Mouse (Mus musculus) gonadal fat pad, adult 2 months (tissue): ENCODE results near the gene Slc9a9. TPM values are rescaled to one million over a fixed set of nuclear protein-coding genes. Genes with fewer than 3 reads are reported as not detected.
"Not testable (repeated sequence)": the region's sequence is repeated elsewhere in the genome, so short reads cannot be mapped to it uniquely, and the experiment has no call there.

Source experiments
- DNase-seq: peaks from one replicate; pipeline ENCODE4 v3.0.0-alpha.2; 2012; ENCODE audit warnings: low read depth
- polyA plus RNA-seq: library from polyadenylated mRNA; depleted of rRNA; stranded (reverse); fragments of >200 nt; gene quantifications from 2 replicates; pipeline ENCODE4 v1.2.3, GENCODE M21; 2012; rRNA removed

Gene Slc9a9
- polyA plus RNA-seq: 3.9 and 4.0 TPM in 2 replicates

DNA sequence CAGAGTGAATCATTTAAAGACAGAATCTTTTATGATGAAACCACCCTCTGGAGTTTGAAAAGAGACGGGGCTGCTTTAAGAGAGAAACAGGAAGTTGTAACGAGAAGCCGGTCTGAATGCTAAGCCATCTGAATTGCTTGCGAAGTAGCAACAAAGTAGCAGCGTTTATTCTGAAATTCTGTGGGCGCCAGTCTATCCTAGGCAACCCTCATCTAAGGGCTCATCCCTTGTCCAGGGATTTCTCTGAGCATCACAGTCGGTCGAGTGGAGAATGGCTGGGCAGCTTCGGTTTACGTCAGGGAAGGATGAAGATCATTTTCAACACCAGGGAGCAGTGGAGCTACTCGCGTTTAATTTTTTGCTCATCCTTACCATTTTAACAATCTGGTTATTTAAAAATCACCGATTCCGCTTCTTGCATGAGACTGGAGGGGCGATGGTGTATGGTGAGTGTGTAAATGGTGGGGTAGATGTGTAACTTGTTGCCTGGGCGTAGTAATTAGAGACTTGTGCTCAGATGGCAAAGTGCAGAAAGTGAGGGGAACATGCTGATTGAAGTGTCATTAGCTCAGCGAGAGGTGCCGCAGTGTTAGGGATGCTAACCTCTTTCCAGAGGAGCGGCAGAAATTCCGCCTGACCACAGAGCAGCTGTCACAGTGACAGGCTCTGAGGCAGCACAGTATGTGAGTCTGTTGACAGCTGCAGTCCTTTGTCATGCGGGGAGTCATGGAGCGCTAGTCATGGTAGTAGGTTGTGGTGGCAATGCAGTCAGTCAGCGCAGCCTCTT lies at the start of gene Slc9a9:
Gene Slc9a9 (plus strand): TSS at position 119 of the 787 bp plus-strand sequence.
- no peak for DNase-seq

DNA sequence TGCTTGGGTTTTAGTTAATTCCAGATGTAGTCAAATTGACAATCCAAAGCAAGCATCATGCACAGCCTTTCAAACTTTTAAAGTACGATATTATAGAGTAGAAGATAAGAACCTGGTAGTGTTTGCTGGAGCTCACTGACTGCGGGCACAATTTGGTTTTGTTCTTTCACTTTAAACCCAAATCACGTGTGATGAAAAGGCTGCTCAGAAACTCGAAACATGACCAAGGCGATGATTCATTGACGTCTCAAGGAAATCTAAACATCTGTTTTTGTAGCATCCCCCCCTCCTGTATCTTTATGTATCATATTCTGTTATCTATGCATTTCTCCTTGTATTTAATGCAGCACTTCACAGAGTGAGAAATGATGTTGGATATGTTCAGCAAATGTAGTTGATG lies 49.4 kb upstream of the Slc9a9 start:
- no peak for DNase-seq

DNA sequence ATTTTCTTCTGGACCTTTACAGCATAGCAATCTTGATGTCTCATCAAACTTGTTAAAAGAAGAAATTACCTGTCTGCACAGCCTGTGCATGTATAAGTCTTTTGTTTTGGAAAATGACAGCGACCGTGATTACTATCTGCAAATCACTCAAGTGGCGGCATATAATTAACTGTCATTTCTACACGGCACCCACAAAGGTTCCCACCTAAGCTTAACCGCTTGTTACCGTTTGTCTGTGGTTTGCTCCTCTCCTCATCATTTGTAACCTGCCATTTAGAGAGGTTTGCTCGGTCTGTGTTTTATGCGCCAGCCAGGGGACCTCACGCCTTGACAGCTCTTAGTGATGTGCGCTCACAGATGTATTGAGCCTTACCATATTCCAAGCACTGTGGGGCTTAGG lies 48.9 kb upstream of the Slc9a9 start:
- no peak for DNase-seq

DNA sequence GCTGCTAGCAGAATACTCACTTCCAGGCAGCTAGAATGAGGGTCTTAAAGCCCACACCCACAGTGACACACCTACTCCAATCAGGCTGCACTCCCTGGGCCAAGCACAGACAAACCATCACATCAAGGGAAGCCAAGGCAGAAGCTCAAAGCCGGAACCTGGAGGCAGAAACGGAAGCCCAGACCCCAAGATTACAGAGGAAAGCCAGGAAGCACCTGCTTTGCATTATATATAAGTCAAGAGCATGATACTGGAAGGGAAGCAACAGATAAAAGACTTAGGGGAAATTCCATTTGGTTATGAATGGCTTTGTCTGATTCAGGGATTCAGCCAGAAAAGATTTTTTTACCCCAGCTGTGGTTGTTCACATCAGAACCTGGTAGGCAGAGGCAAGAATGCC lies 47.8 kb upstream of the Slc9a9 start:
- DNase-seq: no peak

DNA sequence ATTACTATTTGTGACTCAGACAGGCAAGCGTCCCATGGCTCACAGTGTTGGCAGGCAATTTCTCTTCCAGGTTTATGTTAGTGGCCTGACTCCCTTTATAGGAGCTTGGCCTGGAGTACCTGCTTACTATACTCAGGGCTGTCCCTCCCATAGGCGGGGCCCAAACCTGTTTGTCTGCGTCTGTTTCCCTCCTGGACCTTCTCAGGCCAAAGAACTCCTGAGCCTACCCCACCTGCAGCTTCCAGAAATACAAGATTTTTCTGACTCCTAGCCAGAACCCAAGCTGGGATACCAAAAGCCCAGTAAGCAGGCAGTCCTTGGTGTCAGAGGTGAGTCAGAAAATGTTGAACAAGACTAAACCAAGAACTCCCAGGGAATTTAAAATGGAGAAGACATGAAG lies 43.0 kb upstream of the Slc9a9 start:
- no peak for DNase-seq

DNA sequence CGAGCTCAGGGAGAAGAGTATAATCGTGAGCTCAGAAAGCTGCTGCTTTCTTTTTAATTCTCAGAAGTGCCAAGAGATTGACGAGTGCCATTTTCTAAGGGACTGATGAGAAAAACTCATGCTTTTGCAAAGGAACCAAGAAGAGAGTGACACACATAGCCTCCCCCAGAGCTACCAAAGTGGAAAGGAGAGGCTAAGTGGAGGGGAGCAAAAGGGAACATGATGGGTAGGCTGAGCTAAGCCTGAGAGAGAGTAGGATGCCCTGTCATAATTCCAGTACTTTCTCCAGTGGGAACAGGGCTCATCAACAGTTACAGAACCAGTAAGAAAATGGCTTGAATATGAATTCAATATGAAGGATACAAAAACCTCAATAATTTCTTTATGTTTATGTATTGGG lies 40.8 kb upstream of the Slc9a9 start:
- no peak for DNase-seq

DNA sequence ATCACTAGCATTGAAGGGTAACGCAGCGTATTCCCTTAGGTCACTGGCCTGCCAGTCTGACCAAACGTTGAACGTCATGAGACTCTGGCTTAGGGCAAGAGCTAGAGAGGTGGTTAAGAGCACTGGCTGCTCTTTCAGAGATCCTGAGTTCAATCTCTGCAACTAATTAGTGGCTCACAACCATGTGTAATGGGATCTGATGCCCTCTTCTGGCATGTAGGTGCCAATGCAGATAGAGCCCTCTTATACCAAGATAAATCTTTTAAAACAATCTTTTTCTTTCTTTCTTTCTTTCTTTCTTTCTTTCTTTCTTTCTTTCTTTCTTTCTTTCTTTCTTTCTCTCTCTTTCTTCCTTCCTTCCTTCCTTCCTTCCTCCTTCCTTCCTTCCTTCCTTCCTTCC lies 35.4 kb upstream of the Slc9a9 start:
- DNase-seq: not testable (repeated sequence)

DNA sequence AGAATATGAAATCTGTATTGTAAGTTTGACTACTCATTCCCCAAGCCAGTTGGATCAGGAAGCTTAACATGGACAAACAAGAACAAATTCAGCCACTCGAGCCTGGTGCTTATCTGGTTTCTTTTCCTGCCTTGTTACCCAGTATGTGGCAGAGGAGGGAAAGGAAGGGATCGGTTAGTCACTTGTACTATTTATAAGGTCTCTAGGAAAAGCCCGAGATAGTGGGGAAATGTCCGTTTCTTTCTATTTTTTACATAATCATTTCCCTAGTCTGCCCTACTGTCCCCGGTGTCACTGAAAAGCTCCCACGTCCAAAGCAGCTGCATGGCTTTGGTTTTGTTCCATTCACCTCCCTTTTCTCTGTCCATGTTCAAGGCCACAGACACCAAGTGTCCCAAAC lies 24.1 kb upstream of the Slc9a9 start:
- no peak for DNase-seq

DNA sequence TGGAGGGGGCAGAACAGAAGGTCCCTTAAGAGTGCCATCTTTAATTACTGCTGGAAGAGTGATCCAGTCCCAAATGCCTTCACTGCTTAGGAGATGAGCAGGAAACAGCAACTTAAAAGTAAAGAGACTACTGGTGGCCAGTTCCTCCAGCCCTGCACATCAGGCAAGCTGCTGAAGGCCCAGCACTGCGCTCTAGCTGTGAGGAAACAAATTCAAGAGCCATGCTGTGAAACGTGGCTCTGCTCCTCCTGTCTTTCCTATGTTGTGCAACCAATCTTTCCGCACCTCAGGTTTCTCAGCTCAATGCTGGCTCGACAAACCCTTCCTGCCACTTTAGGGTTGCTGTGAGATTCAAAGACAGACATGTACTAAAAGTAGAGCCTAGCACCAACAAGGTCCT lies 22.3 kb upstream of the Slc9a9 start:
- no peak for DNase-seq

DNA sequence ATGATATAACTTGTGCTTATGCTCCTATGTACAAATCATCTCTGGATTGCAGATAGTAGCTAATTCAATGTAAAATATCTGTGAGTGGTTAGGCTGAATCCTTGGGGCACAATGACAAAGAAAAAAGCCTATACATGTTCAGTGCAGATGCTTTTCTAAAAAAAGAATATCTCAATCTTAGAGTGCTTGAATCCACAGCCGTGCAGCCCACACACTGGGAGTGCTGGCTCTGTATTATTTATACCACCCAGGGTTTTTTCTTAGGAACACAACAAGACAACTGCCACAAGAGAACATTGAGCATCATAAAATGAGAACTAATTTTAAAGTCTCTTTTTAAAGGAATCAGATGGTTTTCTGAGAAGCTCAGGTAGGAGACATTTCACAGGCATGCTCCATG lies 19.7 kb upstream of the Slc9a9 start:
- no peak for DNase-seq

DNA sequence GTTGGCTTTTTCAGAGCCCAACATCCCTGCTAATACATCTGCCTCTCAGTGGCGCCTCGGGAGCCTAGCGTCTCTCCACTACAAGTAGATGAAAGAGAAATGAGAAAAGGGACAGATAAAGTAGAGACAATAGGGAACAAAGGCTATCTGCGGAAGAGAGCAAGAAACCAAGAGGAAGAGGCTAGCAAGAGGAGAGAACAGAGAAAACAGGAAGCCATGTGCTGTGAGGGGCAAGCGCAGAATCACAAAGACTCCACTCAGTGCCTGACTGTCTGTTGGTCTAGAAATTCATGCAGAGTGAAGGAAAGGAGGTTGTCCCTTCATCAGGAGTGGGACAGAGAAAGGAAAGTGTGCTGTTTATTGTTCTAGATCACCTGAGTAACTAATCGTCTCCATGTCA lies 16.5 kb upstream of the Slc9a9 start:
- no peak for DNase-seq

DNA sequence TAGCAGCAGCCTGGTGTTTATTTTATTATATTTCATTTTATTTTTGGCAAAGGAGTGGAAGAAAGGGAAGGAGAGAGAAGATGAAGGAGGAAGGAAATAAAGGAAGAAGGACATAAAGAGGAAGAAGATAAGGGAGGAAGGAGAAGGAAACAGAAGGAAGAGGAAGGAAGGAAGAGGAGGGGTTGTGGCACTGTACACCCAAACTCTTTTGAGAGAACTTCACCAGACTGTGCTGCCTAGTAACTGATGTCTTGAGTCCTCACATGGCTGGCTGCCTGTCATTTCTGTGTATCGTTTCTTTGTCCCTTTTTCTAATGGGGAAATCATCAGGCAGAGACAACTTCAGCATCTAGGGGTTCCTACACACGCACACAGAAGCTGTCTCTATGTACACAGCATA lies 15.9 kb upstream of the Slc9a9 start:
- no peak for DNase-seq

DNA sequence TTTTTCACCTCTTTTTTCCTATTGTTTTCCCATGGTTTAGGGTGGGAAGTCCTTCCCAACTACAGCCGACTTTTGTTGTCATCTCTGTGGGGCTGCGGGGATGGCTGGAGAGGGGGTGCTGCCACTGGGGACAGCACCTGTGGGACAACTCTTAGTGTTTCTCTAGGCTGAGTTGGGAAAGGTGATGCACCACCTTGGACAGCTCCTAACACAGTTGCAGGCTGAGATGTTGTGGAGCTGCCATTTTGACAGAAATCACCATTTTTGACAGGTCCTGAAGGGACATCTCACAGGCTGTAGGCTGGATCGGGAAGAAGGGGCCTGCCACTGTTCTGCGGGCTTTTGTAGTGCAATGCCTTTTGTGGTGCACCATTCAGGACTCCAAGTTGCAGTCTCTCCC lies 13.4 kb upstream of the Slc9a9 start:
- no peak for DNase-seq

DNA sequence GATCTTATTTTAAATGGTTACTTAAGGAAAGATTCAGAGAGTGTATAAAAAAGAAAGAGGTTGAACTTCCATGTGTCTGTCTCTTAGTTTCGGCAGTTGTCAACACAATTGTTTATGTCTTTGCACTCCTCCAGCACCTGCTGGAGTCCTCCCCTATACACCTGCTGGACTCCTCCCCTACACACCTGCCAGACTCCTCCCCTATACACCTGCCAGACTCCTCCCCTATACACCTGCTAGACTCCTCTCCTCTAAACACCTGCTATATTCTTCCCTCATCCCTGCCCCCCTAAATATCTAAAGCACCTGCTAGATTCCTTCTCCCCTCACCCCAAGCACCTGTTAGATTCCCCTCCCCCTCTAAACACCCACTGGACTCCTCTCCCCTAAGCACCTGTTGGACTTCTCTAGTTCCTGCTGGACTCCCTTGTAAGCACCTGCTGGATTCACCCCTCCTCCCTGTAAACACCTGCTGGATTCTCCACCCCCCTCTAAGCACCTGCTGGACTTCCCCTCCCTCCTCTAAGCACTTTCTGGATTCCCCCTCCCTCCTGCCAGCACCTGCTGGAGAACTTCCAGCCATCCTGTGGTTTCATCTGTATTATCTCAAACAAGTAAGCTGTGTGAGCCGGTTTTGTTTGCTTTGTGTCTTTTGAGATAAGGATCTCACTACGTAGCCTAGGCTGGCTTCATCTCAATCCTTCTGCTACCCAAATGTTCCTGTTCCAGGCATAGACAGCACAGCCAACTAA lies 10.1 kb upstream of the Slc9a9 start:
- no peak for DNase-seq

DNA sequence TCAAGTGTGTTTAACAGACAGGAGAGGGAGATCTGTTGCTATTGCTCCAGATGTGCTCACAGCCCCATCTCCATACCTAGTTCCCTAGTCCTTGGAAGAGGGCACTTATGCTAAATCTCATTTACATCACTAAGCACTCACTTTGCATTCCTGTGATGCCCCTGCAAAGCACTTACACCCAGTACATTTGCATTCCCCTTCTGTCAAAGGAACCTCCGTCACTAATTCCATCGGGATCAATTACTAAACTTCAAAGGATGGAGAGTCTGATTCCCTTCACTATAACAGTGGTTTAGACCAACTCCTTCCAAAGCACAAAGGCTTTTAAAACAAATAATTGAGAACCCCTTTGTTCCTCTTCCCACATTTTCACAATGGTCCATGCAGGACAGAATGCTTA lies 7.9 kb upstream of the Slc9a9 start:
- DNase-seq: no peak

DNA sequence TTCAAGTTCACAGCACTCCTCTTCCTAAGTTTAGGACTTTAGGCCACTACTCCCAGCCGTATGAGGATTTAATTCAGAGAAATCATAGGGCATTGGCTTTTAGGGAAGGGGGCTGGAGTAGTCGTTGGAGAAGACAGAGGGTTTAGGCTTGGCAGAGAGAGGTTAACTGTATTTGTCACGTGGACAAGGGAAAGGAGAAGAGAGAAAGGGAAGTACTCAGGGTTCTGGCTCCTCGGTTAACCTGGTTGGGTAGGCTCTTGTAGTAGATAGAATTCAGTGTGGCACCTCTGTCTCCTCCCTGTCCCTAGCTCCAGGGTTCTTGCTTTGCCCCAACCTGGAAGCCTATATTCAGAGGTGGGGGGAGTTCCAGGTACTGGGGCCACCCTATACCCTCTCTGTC lies 4.5 kb upstream of the Slc9a9 start:
- no peak for DNase-seq

DNA sequence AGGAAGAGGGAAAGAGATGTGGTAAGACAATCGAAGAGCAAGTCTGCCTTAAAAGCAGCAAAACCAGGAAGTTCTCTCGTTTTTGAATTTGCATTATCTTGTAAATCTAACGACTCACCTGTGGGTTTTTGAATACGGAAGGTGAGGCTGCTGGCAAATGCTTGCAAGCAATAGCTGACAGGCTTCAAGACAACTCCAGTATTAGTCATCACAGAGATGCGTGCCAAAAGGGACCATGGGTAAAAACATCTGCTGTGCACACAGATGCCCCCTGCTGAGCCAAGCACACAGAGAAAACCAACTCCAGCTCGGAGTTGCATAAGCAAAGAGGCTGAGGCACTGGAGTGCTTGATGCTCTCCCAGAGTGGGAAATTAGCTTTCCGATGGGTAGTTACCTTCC lies 1.1 kb upstream of the Slc9a9 start:
- no peak for DNase-seq

DNA sequence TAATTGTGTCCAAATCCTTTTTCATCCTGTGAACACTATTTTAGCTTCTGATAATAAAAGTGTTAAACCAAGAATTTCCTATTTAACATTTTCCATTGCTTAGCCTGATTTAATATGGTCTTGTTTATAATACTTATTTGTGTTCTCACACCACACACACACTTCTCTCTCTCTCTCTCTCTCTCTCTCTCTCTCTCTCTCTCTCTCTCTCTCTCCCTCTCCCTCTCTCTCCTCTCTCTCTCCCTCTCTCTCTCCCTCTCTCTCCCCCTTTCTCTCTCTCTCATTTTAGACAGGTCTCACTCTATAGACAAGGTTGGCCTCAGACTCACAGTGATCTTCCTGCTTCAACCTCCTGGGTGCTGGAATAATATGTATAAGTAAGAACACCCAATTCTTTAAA lies 995 bp downstream of the Slc9a9 start:
- DNase-seq: no peak

DNA sequence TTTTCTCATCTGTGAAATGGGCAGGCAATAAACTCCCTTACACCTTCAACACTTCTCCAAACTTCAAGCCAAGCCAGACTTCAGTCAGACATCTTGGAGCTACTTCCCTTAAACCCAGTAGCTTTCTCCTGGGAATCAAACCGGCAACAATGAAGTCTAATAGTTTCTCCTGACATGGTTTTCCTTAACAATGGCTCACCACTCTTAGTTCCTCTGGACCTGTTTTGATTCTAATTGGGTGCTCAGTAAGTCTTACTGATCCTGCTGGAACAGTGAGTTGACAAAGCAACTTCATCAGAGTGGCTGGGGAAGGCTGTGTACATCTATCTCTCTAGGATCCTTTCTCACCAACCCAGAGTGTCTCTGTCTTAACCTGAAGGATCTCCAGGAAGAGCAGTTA lies 5.0 kb downstream of the Slc9a9 start:
- no peak for DNase-seq

DNA sequence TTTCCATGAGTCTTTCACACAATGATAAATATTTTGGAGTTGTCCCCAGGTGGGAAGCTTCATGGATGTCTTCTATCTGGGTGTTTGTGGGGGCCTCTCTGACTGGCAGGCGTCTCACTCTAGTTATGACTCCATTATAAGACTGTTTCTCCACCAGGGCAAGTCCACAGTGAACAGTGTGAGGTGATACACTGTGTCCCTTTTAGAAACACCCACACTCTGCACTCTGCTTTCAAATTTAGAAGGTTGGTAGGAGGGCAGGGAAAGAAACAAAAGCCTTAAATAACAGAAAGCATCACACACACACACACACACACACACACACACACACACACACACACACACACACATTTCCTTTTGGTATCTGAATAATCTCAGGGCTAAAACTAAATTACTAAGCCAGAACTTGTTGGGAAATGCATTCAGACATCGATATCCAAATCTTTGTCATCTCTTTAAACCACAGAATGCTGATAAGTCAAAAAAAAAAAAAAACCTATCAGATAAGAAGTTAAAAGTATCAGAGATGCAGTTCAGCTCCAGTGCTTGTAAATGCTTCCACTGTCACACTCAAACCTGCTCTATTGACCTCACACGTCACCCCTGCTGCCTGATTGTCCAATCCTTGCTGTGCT lies 8.4 kb downstream of the Slc9a9 start:
- DNase-seq: no peak

DNA sequence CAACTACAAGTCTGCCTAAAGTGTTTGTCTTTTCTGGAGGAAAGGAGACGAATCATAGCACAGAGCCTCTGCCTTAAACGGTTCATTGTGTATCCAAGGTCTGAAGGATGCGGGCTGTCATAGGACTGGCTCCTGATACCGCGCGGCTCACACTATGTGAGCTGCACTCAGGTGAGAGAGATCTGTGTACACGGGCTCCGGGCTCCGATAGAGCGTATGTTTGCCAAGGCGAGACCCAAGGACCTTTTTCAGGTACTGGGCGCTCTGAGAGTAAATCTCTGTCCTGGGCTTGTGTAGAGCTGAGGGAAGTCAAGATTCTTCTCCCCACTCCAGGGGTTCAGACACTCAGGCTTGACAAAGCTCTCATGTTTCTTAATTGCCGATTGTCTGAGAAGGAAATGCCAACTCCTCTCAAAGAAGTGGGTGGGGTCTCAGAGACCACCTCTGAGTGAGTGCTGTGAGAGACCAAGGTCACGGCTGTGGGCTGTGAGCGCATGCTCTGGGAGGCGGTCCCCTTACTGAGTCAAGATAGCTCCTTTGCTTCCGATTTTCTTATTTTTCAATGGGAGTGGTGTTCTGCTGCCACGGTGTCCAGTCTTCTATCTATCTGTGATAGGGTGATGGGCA lies 10.9 kb downstream of the Slc9a9 start:
- no peak for DNase-seq

DNA sequence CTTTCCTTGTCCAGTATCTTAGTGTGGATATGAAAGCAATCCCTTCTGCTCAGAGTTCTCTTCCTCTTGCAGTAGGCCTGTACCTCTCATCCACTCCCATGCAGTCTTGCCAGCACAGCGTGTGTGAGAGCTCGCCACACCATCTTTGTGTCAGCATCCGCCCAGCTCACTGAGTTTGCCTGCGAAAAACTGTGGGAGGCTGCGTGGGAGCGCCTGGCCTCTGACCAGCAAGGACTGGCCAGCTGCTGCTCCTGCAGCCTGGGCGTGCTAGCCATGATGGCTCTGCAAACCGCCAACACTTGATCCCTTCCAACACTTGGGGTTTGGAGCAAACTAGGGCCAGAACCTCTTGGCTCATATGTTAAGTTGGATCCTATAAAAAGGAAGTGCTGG lies 11.4 kb downstream of the Slc9a9 start:
- no peak for DNase-seq

DNA sequence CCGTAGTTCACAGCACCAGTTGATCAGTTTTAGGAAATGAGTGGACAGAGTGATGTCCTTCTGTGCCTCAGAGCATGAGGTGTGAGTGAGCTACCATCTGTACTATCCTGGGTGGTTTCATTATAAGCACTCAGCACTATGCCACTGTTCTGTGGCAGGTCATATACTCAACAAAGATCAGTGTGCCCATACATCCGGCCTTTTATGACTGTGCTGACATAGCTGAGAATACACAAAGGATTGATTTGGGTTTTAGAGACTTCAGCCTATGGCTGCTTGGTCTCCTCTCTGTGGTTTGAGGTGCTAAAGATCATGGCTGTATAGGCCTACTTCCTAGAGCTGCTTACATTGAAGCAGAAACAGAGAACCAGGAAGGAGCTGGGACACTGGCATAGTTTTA lies 12.6 kb downstream of the Slc9a9 start:
- DNase-seq: no peak
